Mouse (Mus musculus): ENCODE measurements around the gene Kcnt2. TPM values are rescaled to one million over a fixed set of nuclear protein-coding genes. Genes with fewer than 3 reads are reported as not detected.

The Kcnt2 gene
- polyA plus RNA-seq, 1 experiment from 2014 or later, result 0.57 TPM

GRCm38 (mm10) chr1:140293140-140293539 is 47.2 kb downstream of the Kcnt2 start:
- no peak for ATAC-seq (replicated peaks; ENCODE audit: insufficient number of reproducible peaks, insufficient read depth, low FRiP score, low read depth)
- Histone ChIP-seq H3K27ac (no peak overlapping the region), H3K4me1 (replicated peaks) (no peaks in the 10 kb centered on the region), H3K4me3 (no peak overlapping the region), H3K9me3 (replicated peaks) (no peaks in the 10 kb centered on the region), H3K27me3 (no peaks in the 10 kb centered on the region), H3K4me2 (no peak overlapping the region), H3K9ac (no peak overlapping the region), H3K36me3 (no peaks in the 10 kb centered on the region)
- 77% methylated on average over 3 of the region's 3 CpGs for WGBS

- Histone ChIP-seq H3K4me3 (no peak overlapping the region), H3K9ac (no peak overlapping the region), H3K27ac (no peak overlapping the region), H3K27me3 (no peaks in the 10 kb centered on the region), H3K9me3 (replicated peaks) (no peaks in the 10 kb centered on the region), H3K4me1 (replicated peaks) (no peaks in the 10 kb centered on the region), H3K4me2 (no peak overlapping the region), H3K36me3 (no peaks in the 10 kb centered on the region)
- ATAC-seq (replicated peaks; ENCODE audit: insufficient number of reproducible peaks, insufficient read depth, low FRiP score, low read depth), result no peak
Observed at GRCm38 (mm10) chr1:140295482-140295881, 49.5 kb downstream of the Kcnt2 start.

GRCm38 (mm10) chr1:140304244-140304643 is 58.3 kb downstream of the Kcnt2 start:
- 92% methylated on average over 1 of the region's 1 CpGs for WGBS
- no peak for ATAC-seq (replicated peaks; ENCODE audit: insufficient number of reproducible peaks, insufficient read depth, low FRiP score, low read depth)

GRCm38 (mm10) chr1:140305344-140305743 is 59.4 kb downstream of the Kcnt2 start:
- H3K9me3 ChIP-seq (replicated peaks), result no peaks in the 10 kb centered on the region; the same call in 1 of the 2 replicates
- no peak overlapping the region for H3K4me3 ChIP-seq
- H3K4me1 ChIP-seq (replicated peaks), result no peaks in the 10 kb centered on the region
- no peaks in the 10 kb centered on the region for H3K27me3 ChIP-seq
- H3K9ac ChIP-seq, result no peak overlapping the region
- no peak overlapping the region for H3K4me2 ChIP-seq
- H3K27ac ChIP-seq, result no peak overlapping the region
- ATAC-seq (replicated peaks; ENCODE audit: insufficient number of reproducible peaks, insufficient read depth, low FRiP score, low read depth), result no peak
- no peaks in the 10 kb centered on the region for H3K36me3 ChIP-seq

More at GRCm38 (mm10) chr1:140304244-140304643, 58.3 kb downstream of the Kcnt2 start:
- Histone ChIP-seq H3K4me1 (replicated peaks) (no peaks in the 10 kb centered on the region), H3K9ac (no peak overlapping the region), H3K4me2 (no peak overlapping the region), H3K27me3 (no peaks in the 10 kb centered on the region), H3K4me3 (no peak overlapping the region), H3K9me3 (replicated peaks) (no peaks in the 10 kb centered on the region; the same call in 1 of the 2 replicates), H3K36me3 (no peaks in the 10 kb centered on the region), H3K27ac (no peak overlapping the region)

- H3K36me3 ChIP-seq, result no peaks in the 10 kb centered on the region
- ATAC-seq (replicated peaks; ENCODE audit: insufficient number of reproducible peaks, insufficient read depth, low FRiP score, low read depth), result no peak
Observed at GRCm38 (mm10) chr1:140306339-140306738, 60.4 kb downstream of the Kcnt2 start.

GRCm38 (mm10) chr1:140310739-140311138 is 64.8 kb downstream of the Kcnt2 start:
- Histone ChIP-seq H3K36me3 (no peaks in the 10 kb centered on the region), H3K4me3 (no peak overlapping the region), H3K9ac (no peak overlapping the region), H3K4me2 (no peak overlapping the region), H3K27me3 (no peaks in the 10 kb centered on the region), H3K9me3 (replicated peaks) (no peaks in the 10 kb centered on the region), H3K27ac (no peak overlapping the region), H3K4me1 (replicated peaks) (no peaks in the 10 kb centered on the region)
- no peak for ATAC-seq (replicated peaks; ENCODE audit: insufficient number of reproducible peaks, insufficient read depth, low FRiP score, low read depth)
- WGBS, result 71% methylated on average over 2 of the region's 2 CpGs

More at GRCm38 (mm10) chr1:140306339-140306738, 60.4 kb downstream of the Kcnt2 start:
- H3K9me3 ChIP-seq (replicated peaks), result no peaks in the 10 kb centered on the region; the same call in 1 of the 2 replicates
- H3K4me2 ChIP-seq, result no peak overlapping the region
- no peak overlapping the region for H3K27ac ChIP-seq
- H3K27me3 ChIP-seq, result no peaks in the 10 kb centered on the region
- H3K4me1 ChIP-seq (replicated peaks), result no peaks in the 10 kb centered on the region
- no peak overlapping the region for H3K9ac ChIP-seq
- 56% methylated on average over 2 of the region's 2 CpGs for WGBS
- H3K4me3 ChIP-seq, result no peak overlapping the region

GRCm38 (mm10) chr1:140325088-140325487 is 79.1 kb downstream of the Kcnt2 start:
- no peaks in the 10 kb centered on the region for H3K27me3 ChIP-seq
- H3K4me3 ChIP-seq, result no peak overlapping the region
- H3K36me3 ChIP-seq, result no peaks in the 10 kb centered on the region
- H3K9me3 ChIP-seq (replicated peaks), result no peaks in the 10 kb centered on the region
- H3K9ac ChIP-seq, result no peak overlapping the region
- no peak for ATAC-seq (replicated peaks; ENCODE audit: insufficient number of reproducible peaks, insufficient read depth, low FRiP score, low read depth)
- 50% methylated on average over 3 of the region's 3 CpGs for WGBS
- H3K27ac ChIP-seq, result no peak overlapping the region
- 0 out of 2 replicates have a peak, but pooled peaks cover 2% of the 10 kb centered on the region for H3K4me1 ChIP-seq (replicated peaks)
- no peak overlapping the region for H3K4me2 ChIP-seq

GRCm38 (mm10) chr1:140326709-140327108 is 80.8 kb downstream of the Kcnt2 start:
- WGBS, result 82% methylated on average over 3 of the region's 3 CpGs
- H3K4me3 ChIP-seq, result no peak overlapping the region

GRCm38 (mm10) chr1:140333702-140334101 is 87.7 kb downstream of the Kcnt2 start:
- ATAC-seq (replicated peaks; ENCODE audit: insufficient number of reproducible peaks, insufficient read depth, low FRiP score, low read depth), result no peak
- Histone ChIP-seq H3K27ac (no peak overlapping the region), H3K27me3 (no peaks in the 10 kb centered on the region), H3K36me3 (no peaks in the 10 kb centered on the region), H3K4me3 (no peak overlapping the region), H3K9me3 (replicated peaks) (no peaks in the 10 kb centered on the region), H3K4me2 (no peak overlapping the region), H3K9ac (no peak overlapping the region), H3K4me1 (replicated peaks) (no peaks in the 10 kb centered on the region)
- WGBS, result 70% methylated on average over 3 of the region's 3 CpGs

More at GRCm38 (mm10) chr1:140326709-140327108, 80.8 kb downstream of the Kcnt2 start:
- Histone ChIP-seq H3K27ac (no peak overlapping the region), H3K4me1 (replicated peaks) (0 out of 2 replicates have a peak, but pooled peaks cover 2% of the 10 kb centered on the region), H3K27me3 (no peaks in the 10 kb centered on the region), H3K9ac (no peak overlapping the region), H3K4me2 (no peak overlapping the region), H3K36me3 (no peaks in the 10 kb centered on the region), H3K9me3 (replicated peaks) (no peaks in the 10 kb centered on the region)
- ATAC-seq (replicated peaks; ENCODE audit: insufficient number of reproducible peaks, insufficient read depth, low FRiP score, low read depth), result no peak

- no peak overlapping the region for H3K27ac ChIP-seq
- no peaks in the 10 kb centered on the region for H3K36me3 ChIP-seq
Observed at GRCm38 (mm10) chr1:140338417-140338816, 92.5 kb downstream of the Kcnt2 start.

GRCm38 (mm10) chr1:140339368-140339767 is 93.4 kb downstream of the Kcnt2 start:
- H3K9me3 ChIP-seq (replicated peaks), result no peaks in the 10 kb centered on the region
- no peak for ATAC-seq (replicated peaks; ENCODE audit: insufficient number of reproducible peaks, insufficient read depth, low FRiP score, low read depth)
- H3K4me1 ChIP-seq (replicated peaks), result no peaks in the 10 kb centered on the region
- 71% methylated on average over 4 of the region's 4 CpGs for WGBS
- H3K27ac ChIP-seq, result no peak overlapping the region
- H3K27me3 ChIP-seq, result no peaks in the 10 kb centered on the region
- no peak overlapping the region for H3K9ac ChIP-seq
- no peak overlapping the region for H3K4me2 ChIP-seq
- H3K36me3 ChIP-seq, result no peaks in the 10 kb centered on the region
- H3K4me3 ChIP-seq, result no peak overlapping the region

More at GRCm38 (mm10) chr1:140338417-140338816, 92.5 kb downstream of the Kcnt2 start:
- no peaks in the 10 kb centered on the region for H3K4me1 ChIP-seq (replicated peaks)
- no peak overlapping the region for H3K4me3 ChIP-seq
- ATAC-seq (replicated peaks; ENCODE audit: insufficient number of reproducible peaks, insufficient read depth, low FRiP score, low read depth), result no peak
- H3K4me2 ChIP-seq, result no peak overlapping the region
- H3K9ac ChIP-seq, result no peak overlapping the region
- H3K9me3 ChIP-seq (replicated peaks), result no peaks in the 10 kb centered on the region
- H3K27me3 ChIP-seq, result no peaks in the 10 kb centered on the region

- H3K27me3 ChIP-seq, result no peaks in the 10 kb centered on the region
- 77% methylated on average over 2 of the region's 2 CpGs for WGBS
- H3K4me1 ChIP-seq (replicated peaks), result no peaks in the 10 kb centered on the region
- H3K9ac ChIP-seq, result no peak overlapping the region
- no peak overlapping the region for H3K27ac ChIP-seq
- H3K36me3 ChIP-seq, result no peaks in the 10 kb centered on the region
- H3K9me3 ChIP-seq (replicated peaks), result no peaks in the 10 kb centered on the region
- ATAC-seq (replicated peaks; ENCODE audit: insufficient number of reproducible peaks, insufficient read depth, low FRiP score, low read depth), result no peak
- no peak overlapping the region for H3K4me3 ChIP-seq
- H3K4me2 ChIP-seq, result no peak overlapping the region
Observed at GRCm38 (mm10) chr1:140364787-140365186, 118.8 kb downstream of the Kcnt2 start.
